Mouse (Mus musculus) liver, postnatal 0 days (tissue): Measurements from ENCODE around the gene Pttg1. TPM values are rescaled to one million over a fixed set of nuclear protein-coding genes. Genes with fewer than 3 reads are reported as not detected.

Source experiments
- ATAC-seq: fragments of 200-750 bp; cut with Nextera tagmentation; 2 replicates; pipeline ENCODE4 v1.8.0; 2017; ENCODE audit warnings: mild to moderate bottlenecking, moderate library complexity
- DNase-seq: peaks from one replicate; pipeline ENCODE4 v3.0.0-alpha.2; 2016
- H3K27ac ChIP-seq: fragments of 300-500 bp; sonication (generic); 2 replicates; pipeline ENCODE4 v1.5.1; 2014; ENCODE audit warnings: antibody characterized with exemption, moderate library complexity, mild to moderate bottlenecking, low read depth
- H3K27me3 ChIP-seq: fragments of 300-500 bp; sonication (generic); 2 replicates; pipeline ENCODE4 v1.6.1; 2014; ENCODE audit warnings: low read length, control low read depth, mixed read lengths; ENCODE audit not compliant: insufficient read depth
- H3K36me3 ChIP-seq: fragments of 300-500 bp; sonication (generic); replicated peaks from 2 replicates; pipeline ENCODE4 v1.6.1; 2014; ENCODE audit warnings: mild to moderate bottlenecking, control low read depth, low read length, moderate library complexity, mixed read lengths; ENCODE audit not compliant: insufficient read depth
- H3K4me1 ChIP-seq: fragments of 300-500 bp; sonication (generic); 2 replicates; pipeline ENCODE4 v1.6.1; 2014; ENCODE audit warnings: antibody characterized with exemption, mild to moderate bottlenecking, control low read depth; ENCODE audit not compliant: insufficient read depth
- H3K4me2 ChIP-seq: fragments of 300-500 bp; sonication (generic); 2 replicates; pipeline ENCODE4 v1.6.1; 2014; ENCODE audit warnings: low read depth, mild to moderate bottlenecking, low read length, moderate library complexity, mixed read lengths
- H3K4me3 ChIP-seq: fragments of 300-500 bp; sonication (generic); 2 replicates; pipeline ENCODE4 v1.5.1; 2014; ENCODE audit warnings: low read depth, low read length
- H3K9ac ChIP-seq: fragments of 300-500 bp; sonication (generic); replicated peaks from 2 replicates; pipeline ENCODE4 v1.6.1; 2014; ENCODE audit warnings: mild to moderate bottlenecking, moderate library complexity
- H3K9me3 ChIP-seq: fragments of 300-500 bp; sonication (generic); 2 replicates; pipeline ENCODE4 v1.6.1; 2016; ENCODE audit warnings: mild to moderate bottlenecking, control low read depth, low read length, mixed read lengths
- CTCF ChIP-seq: sonication (generic); IDR thresholded peaks from 2 replicates; pipeline ENCODE4 v1.5.1; 2016; ENCODE audit warnings: antibody characterized with exemption, low read depth
- EP300 ChIP-seq: IDR thresholded peaks from 2 replicates; pipeline ENCODE4 v1.6.1; 2016; ENCODE audit warnings: antibody characterized with exemption, low read depth, mild to moderate bottlenecking
- WGBS: fragments of 180-500 bp; shearing (Covaris S2); extraction: QIAGEN DNeasy Blood & Tissue Kit; methylation state at CpG from one replicate; pipeline ENCODE4 v1.1.7; 2014; ENCODE audit not compliant: insufficient replicate concordance; 5-methylcytosine and 5-hydroxymethylcytosine counted together
- microRNA counts: library from miRNA; unstranded; fragments of <30 nt; microRNA quantifications from one replicate; lab custom pipeline; 2015
- microRNA-seq: library from miRNA; unstranded; fragments of <30 nt; microRNA quantifications from one replicate; pipeline ENCODE4, GENCODE M21; 2016
- polyA plus RNA-seq: library from polyadenylated mRNA; unstranded; fragments of >200 nt; fragmentation: Nextera tagmentation; extraction: Ambion mirVana; gene quantifications from 2 replicates; pipeline ENCODE4 v1.2.1, GENCODE M21; 2015

Gene Pttg1
- polyA plus RNA-seq, 1 experiment from 2014 or later, result 61.8 TPM

GRCm38 (mm10) chr11:43373367-43373766, 52.7 kb downstream of the Pttg1 start:
- WGBS, result 79% methylated on average over 3 of the region's 3 CpGs

GRCm38 (mm10) chr11:43371807-43372206, 54.2 kb downstream of the Pttg1 start:
- 74% methylated on average over 3 of the region's 3 CpGs for WGBS
- DNase-seq (no peak), ATAC-seq (no peak)
- H3K9me3 ChIP-seq, result no peaks in the 10 kb centered on the region
- H3K4me3 ChIP-seq, result no peak overlapping the region
- no peaks in the 10 kb centered on the region for H3K4me1 ChIP-seq
- no peaks in the 10 kb centered on the region for H3K27me3 ChIP-seq
- no peak overlapping the region for H3K9ac ChIP-seq
- H3K27ac ChIP-seq, result no peak overlapping the region
- no peak for TF ChIP-seq EP300
- no peak for TF ChIP-seq CTCF
- no peak overlapping the region for H3K4me2 ChIP-seq
- H3K36me3 ChIP-seq, result no peaks in the 10 kb centered on the region

More at GRCm38 (mm10) chr11:43373367-43373766, 52.7 kb downstream of the Pttg1 start:
- no peak overlapping the region for H3K27ac ChIP-seq
- no peaks in the 10 kb centered on the region for H3K9me3 ChIP-seq
- no peak overlapping the region for H3K4me3 ChIP-seq
- no peaks in the 10 kb centered on the region for H3K36me3 ChIP-seq
- no peak overlapping the region for H3K9ac ChIP-seq
- no peaks in the 10 kb centered on the region for H3K4me1 ChIP-seq
- TF ChIP-seq EP300, result no peak
- TF ChIP-seq CTCF, result no peak
- no peaks in the 10 kb centered on the region for H3K27me3 ChIP-seq
- ATAC-seq (no peak), DNase-seq (no peak)
- H3K4me2 ChIP-seq, result no peak overlapping the region

MicroRNAs within 50 kb of the gene (microRNA counts, 519-probe panel; counts per million panel counts)
- 5,278 counts per million, percentile 61 among the panel's probes with 10 or more counts for microRNA mmu-miR-146a (lab: Ali Mortazavi, UCI)

Small RNAs within 50 kb of the gene (microRNA-seq; reads per million reads assigned to microRNA genes)
- 773 reads per million, percentile 68 among the genes with 10 or more reads in this experiment for gene Mir146

Other genes with a start within 250 kb of the Pttg1 start
- gene Slu7, start 7.5 kb upstream of the Pttg1 start, polyA plus RNA-seq, result 19.7 and 20.3 TPM in 2 replicates
- gene C1qtnf2, start 48.0 kb upstream of the Pttg1 start, polyA plus RNA-seq, result 2.5 and 2.7 TPM in 2 replicates
- gene Ccnjl, start 102.5 kb upstream of the Pttg1 start, polyA plus RNA-seq, result 1.5 and 2.1 TPM in 2 replicates
- 0.51 and 0.72 TPM in 2 replicates for gene 4933415A04Rik, start 160.8 kb upstream of the Pttg1 start, polyA plus RNA-seq
- gene Fabp6, start 175.3 kb upstream of the Pttg1 start, polyA plus RNA-seq, result not detected in 2 replicates